Mouse (Mus musculus): ENCODE measurements at regions not wholly inside any gene's neighbourhood (a gene's known extent, or its start where the extent isn't known, plus 50 kb on each side); places are given as distances from the start of the nearest gene placed in this dataset.

DNA sequence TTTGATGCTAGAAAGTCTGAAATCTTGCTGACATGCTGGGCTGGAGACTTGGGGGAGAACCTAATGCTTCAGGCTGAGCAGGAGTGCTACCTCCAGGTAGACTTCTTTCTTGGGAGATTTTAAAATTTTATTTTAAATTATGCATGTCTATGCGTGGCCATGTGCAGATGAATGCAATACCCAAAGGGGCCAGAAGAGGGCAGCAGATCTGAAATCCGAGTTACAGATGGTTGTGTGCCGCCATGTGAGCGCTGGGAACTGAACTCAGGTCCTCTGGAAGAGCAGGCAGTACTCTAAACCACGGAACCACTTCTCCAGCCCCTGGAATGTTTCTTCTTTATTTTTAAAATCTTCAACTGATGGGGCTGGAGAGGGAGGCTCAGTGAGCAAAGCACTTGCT, 135.8 kb downstream of the Slc4a3 start:
- DNase-seq (ENCODE audit: low spot score in 2 of 2) = no peak

DNA sequence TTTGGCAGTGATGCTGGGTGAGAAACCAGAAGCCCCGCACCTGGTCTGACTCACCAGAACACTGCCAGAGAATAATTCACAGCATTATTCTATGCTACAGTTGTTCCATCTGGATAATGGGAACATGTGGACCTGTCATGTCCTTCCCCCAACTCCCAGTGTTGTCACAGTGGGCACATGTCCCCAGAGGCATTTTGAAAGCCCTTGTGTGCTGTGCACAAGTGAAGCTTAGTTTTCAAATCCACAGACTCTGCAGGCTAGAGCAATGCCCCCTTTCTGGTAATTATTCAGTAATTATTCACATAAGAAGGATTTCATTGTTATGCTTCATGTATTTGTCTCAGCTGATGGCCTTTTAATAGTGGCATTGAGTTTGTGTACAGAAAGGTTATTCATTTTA, 146.7 kb downstream of the Slc4a3 start:
- DNase-seq (ENCODE audit: low spot score in 2 of 2) = no peak

DNA sequence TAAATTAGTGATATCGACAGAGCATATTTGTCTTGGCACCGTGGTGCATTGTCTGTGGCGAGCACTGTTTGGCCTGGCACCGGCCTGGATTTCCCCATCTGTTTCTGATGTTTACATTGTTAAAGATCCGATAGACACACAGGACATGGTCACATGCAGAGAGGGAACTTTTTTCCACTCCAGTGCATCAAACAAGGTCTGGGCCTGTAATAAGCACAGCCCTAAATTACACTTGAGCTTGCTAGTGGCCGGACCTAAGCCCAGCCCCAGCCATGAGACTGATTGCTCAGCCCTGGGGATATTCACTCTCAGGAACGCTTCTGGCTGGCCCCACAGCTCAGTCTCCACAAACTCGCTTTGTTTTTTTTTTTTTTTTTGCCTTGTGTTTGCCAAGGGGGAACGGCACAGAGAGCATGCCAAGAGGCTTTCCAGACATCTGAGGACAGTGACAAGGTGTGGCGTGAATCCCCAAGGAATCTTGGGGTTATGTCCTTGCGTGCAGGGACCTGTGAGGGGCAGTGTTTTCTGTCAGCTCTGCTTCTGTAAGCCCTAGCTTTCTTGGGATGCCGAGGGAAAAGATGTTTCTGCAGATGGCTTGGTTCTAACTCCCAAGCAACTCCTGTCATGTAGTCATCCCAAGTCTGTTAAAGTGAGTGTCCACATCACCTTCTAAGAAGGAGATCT, 147.3 kb downstream of the Slc4a3 start:
- no peak for DNase-seq (ENCODE audit: low spot score in 2 of 2)

- DNase-seq (ENCODE audit: low spot score in 2 of 2) = no peak
Measured at GRCm38 (mm10) chr1:75704832-75705650, 159.0 kb downstream of the Slc4a3 start.

DNA sequence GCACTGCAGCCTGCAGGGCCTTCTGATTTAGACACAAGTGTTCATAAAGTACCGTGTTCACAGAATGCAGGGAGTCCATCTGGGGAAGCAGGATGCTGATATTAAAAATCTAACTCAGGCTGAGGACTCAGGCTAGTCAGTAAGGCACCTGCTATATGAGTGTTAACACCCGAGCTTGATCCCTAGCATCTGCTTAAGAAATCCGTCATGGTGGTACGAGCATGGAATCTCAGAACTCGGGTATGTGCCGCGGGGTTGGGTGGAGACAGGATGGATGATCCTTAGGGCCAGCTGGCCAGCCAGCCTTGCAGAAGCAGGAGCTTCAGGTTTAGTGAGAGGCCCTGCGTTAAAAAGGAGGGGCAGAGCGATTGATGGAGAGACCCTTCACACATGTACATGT, 160.1 kb downstream of the Slc4a3 start:
- no peak for DNase-seq (ENCODE audit: low spot score in 2 of 2)

DNA sequence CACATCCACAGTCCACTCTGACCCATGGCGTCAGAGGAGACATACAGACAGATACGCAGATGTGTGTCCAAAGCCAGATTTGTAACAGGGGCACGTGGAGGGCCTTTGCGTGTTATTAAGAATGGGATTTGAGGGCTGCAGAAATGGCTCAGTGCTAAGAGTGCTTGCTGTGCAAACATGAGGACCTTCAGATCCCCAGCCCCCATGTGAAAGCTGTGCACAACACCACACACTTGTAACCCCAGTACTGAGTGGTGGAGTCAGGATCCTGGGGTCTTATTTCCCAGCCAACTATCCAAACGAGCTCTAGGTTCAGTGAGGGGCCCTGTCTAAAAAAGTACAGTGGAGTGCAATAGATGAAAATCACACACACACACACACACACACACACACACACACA, 177.4 kb downstream of the Slc4a3 start:
- DNase-seq (ENCODE audit: low spot score in 2 of 2) = no peak

GRCm38 (mm10) chr1:75725329-75725728, 179.3 kb downstream of the Slc4a3 start:
- DNase-seq (ENCODE audit: low spot score in 2 of 2) = no peak

DNA sequence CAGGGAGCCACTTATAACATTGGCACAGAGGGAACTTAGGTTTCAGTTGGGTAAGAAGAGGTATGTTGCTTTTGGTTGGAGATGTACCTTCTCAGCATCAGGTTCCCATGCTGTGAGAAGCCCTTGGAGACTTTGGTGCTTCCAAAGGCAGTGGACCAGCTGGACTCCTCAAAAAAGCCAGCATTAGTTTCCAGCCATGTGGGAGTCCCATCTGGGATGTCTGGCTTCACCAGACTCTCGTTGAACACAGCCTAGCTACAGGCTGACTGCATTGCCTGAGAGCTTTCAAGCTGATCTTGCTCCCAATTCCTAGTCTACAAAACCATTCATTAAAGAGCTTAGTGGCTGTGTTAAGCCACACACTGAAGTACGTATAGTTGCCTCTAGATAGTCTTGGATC, 182.8 kb downstream of the Slc4a3 start:
- DNase-seq (ENCODE audit: low spot score in 2 of 2) = no peak

- no peak for DNase-seq (ENCODE audit: low spot score in 2 of 2)
Measured at GRCm38 (mm10) chr1:75733791-75734190, 187.7 kb downstream of the Slc4a3 start.

GRCm38 (mm10) chr1:75738651-75739050, 192.6 kb downstream of the Slc4a3 start:
- no peak for DNase-seq (ENCODE audit: low spot score in 2 of 2)

DNA sequence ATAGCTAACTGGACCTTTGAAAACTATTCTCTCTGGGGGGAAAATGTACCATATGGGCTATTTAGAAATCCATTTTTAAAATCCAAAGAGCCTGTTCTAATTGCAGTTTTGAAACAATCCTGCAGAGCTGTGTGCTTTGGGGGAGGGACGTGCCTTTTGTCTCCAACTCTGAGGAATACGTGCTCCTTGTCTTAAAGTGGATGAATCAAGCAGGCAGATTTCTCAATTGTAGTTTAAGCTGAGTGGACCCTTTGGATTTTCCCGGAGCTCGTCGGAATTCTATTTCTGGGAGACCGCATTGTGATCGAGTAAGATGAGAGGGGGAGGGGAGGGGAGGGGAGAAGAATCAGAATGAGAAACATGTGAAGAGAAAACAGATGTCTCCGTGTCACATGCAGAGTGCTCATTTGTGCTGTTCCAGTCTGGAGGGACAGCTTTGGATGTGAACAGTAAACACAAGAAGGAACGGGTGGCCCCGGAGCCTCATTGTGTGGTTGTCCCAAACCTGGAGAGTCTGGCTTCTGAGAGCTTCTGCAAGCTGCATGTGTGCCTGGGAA, 203.7 kb downstream of the Slc4a3 start:
- DNase-seq (ENCODE audit: low spot score in 2 of 2) = no peak

GRCm38 (mm10) chr1:75772131-75772530, 226.1 kb downstream of the Slc4a3 start:
- DNase-seq (ENCODE audit: low spot score in 2 of 2) = no peak

- DNase-seq (ENCODE audit: low spot score in 2 of 2) = no peak
Measured at GRCm38 (mm10) chr1:75773014-75773413, 226.9 kb downstream of the Slc4a3 start.

DNA sequence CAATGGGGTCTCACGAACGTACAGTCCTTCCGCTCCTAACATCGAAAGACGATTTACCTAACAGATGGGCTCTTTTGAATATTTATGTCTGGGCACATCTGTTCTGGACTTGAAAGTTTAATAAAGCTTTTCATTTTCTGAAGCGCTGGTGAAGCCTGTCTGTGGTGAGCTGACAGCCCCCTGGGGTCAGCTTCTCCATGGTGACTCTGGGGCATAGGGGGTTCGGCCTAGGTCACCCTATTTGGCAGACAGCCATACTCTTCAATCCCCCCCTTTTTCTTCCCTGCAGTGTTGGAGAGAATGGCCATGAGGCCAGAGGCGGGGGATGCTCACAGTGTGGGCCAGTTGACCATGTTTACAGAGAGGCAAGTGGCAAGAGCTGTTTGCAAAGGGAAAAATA, 232.8 kb downstream of the Slc4a3 start:
- no peak for DNase-seq (ENCODE audit: low spot score in 2 of 2)

DNA sequence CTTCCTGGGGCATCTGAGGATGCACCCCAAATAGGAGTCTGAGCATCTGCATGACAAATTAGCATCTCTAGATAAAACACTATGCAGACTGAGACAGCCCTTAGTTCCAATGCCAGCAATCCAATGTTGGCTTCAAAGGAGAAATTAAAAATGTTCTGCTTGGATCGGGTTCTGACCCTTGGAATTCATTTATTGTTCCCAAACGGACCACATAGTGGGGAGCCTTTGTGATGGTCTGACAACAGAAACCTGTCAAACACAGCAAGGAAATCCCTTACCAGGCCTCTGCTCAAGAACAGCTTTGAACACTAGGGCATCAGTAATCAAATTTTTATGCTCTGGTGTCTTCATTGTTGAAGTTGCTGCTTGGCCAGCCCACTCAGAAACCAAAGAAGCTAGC, 237.1 kb downstream of the Slc4a3 start:
- DNase-seq (ENCODE audit: low spot score in 2 of 2) = no peak

DNA sequence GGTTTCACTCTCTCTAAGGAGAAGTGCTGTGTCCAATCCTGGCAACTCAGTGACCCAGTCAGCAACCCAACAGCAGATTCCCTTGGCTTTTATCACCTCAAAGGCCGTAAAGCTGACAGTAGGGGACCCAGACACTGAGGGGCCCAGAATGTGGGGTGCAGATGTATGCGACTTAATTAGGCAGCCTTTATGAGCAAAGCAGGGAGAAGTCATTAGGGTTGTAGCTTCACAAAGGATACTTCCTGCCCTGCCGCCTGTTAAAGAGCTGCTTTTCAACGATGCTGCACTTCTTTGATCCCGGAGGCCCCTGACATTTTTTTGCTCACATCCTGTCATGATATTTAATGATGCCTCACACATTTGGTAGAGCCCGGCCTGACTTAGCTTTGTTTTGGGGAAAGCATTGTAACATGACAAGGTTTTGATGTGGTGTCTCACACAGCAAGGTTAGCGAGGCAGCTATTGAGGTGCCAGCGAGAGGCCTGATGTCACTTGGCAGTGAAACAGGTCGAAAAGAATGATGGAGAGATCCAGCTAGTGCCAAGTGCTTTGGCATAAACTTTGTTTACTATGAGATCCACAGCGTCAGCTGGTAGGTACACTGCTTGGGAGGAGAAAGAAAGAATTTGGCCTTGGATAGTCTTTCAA, 240.2 kb downstream of the Slc4a3 start:
- DNase-seq (ENCODE audit: low spot score in 2 of 2) = no peak

DNA sequence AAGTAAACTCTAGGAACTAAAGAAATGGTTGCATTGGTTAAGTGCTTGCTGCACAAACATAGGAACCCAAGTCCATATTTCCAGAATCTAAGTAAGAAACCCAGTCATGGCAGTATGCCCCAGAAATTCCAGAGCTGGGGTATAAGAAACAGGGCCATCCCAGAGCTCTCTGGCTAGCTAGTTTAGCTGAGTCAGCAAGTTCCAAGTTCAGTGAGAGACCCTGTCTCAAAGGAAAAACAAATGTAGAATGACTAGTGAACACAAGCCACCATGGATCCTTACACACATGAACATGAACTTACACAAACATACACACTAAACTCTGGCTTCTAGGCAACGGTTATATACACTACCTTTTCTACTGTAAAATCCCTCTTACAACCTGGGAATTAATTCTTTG, 245.4 kb downstream of the Slc4a3 start:
- DNase-seq (ENCODE audit: low spot score in 2 of 2) = no peak

DNA sequence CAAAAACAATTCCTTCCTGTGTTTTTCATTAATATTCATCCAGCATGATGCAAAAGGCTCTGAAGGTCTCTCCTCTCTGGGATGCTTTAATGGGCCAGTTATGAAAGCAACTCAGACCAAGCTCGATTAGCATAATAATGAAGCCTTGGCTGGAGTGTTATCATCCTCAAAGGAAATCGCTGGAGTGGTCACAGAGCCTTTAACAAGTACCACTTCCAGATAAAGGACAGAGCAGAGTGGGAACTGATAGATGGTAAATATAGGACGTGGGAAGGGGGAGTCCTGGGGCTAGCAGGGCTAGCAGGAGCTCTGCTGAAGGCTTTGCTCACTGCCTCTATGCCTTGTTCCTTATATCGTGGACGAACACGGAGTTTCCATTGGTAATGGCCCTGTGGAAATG, 251.7 kb downstream of the Slc4a3 start:
- no peak for DNase-seq (ENCODE audit: low spot score in 2 of 2)

- DNase-seq (ENCODE audit: low spot score in 2 of 2) = no peak
Measured at GRCm38 (mm10) chr1:75798375-75799099, 252.5 kb downstream of the Slc4a3 start.

- DNase-seq (ENCODE audit: low spot score in 2 of 2) = no peak
Measured at GRCm38 (mm10) chr1:75804473-75804872, 258.4 kb downstream of the Slc4a3 start.

GRCm38 (mm10) chr1:75812471-75812870, 266.4 kb downstream of the Slc4a3 start:
- no peak for DNase-seq (ENCODE audit: low spot score in 2 of 2)

DNA sequence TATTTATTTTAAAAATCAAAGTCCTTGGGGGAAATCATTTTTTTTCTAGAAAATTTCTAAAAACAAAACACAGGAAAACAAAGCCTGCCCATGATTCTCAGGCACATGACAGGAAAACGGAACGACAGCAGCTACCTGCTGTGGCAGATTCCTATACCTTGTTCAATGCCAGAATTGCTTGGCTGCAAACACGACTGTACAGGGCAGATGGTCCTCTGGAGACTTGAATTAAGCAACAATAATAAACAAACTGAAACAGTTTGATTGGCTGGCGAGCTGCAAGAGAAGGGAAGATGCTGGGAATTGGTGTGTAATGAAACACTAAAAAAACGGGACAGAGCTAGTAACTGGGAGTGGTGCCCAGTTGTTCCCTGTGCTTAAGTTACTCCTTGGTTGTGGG, 280.1 kb downstream of the Slc4a3 start:
- DNase-seq (ENCODE audit: low spot score in 2 of 2) = no peak

All from thymus, postnatal 10 days (tissue).